Mouse (Mus musculus) forebrain, embryonic 16.5 days (tissue): ENCODE data around the gene Pdcd4. TPM values are rescaled to one million over a fixed set of nuclear protein-coding genes. Genes with fewer than 3 reads are reported as not detected.
"Not testable (repeated sequence)": the region's sequence is repeated elsewhere in the genome, so short reads cannot be mapped to it uniquely, and the experiment has no call there.

Source experiments
- ATAC-seq: fragments of 200-750 bp; cut with Nextera tagmentation; 2 replicates; pipeline ENCODE4 v1.8.0; 2017; ENCODE audit warnings: mild to moderate bottlenecking, moderate library complexity
- H3K27ac ChIP-seq: fragments of 300-500 bp; sonication (generic); 2 replicates; pipeline ENCODE4 v1.5.1; 2014; ENCODE audit warnings: low read length, control low read depth
- H3K27me3 ChIP-seq: fragments of 300-500 bp; sonication (generic); replicated peaks from 2 replicates; pipeline ENCODE4 v1.6.1; 2014; ENCODE audit warnings: low read length; ENCODE audit not compliant: control insufficient read depth, insufficient read depth
- H3K36me3 ChIP-seq: fragments of 300-500 bp; sonication (generic); 2 replicates; pipeline ENCODE4 v1.6.1; 2014; ENCODE audit not compliant: control insufficient read depth, insufficient read depth
- H3K4me1 ChIP-seq: fragments of 300-500 bp; sonication (generic); replicated peaks from 2 replicates; pipeline ENCODE4 v1.6.1; 2014; ENCODE audit warnings: low read length; ENCODE audit not compliant: control insufficient read depth, insufficient read depth
- H3K4me2 ChIP-seq: fragments of 300-500 bp; sonication (generic); 2 replicates; pipeline ENCODE4 v1.6.1; 2014; ENCODE audit warnings: mild to moderate bottlenecking, low read length, control low read depth
- H3K4me3 ChIP-seq: fragments of 300-500 bp; sonication (generic); replicated peaks from 2 replicates; pipeline ENCODE4 v1.5.1; 2014; ENCODE audit warnings: mild to moderate bottlenecking, low read length, control low read depth
- H3K9ac ChIP-seq: fragments of 300-500 bp; sonication (generic); replicated peaks from 2 replicates; pipeline ENCODE4 v1.6.1; 2014; ENCODE audit warnings: low read depth, low read length, control low read depth
- H3K9me3 ChIP-seq: fragments of 300-500 bp; sonication (generic); 2 replicates; pipeline ENCODE4 v1.6.1; 2016; ENCODE audit warnings: low read length; ENCODE audit not compliant: control insufficient read depth
- WGBS: fragments of 180-500 bp; shearing (Covaris S2); extraction: QIAGEN DNeasy Blood & Tissue Kit; methylation state at CpG from one replicate; pipeline ENCODE4 v1.1.7; 2014; 5-methylcytosine and 5-hydroxymethylcytosine counted together
- polyA plus RNA-seq: library from polyadenylated mRNA; unstranded; fragments of >200 nt; fragmentation: Nextera tagmentation; extraction: Ambion mirVana; gene quantifications from 2 replicates; pipeline ENCODE4 v1.2.1, GENCODE M21; 2015

Gene Pdcd4
- polyA plus RNA-seq, 1 experiment from 2014 or later, result 76.7 TPM

DNA sequence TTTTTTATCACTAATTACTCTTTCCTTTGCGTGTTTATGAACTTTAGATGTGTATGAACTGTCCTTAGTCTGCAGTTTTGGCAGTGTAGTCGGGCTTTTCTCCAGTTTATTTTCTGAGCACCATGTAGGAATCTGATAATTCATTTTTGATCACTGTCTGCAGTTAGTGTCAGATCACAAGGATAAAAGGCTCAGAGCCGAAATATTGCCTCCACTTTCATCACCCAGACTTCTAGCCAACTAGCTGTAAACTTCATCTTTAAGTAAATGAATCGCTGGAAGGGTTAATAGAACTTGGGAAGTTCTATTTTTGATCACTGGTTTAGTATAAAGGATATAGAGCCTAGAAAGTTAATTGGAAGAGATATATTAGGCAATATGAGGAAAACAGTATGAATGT is 70.5 kb downstream of the Pdcd4 start:
- no peak overlapping the region for H3K4me2 ChIP-seq
- no peak for ATAC-seq
- no peak overlapping the region for H3K4me3 ChIP-seq
- H3K36me3 ChIP-seq, result no peaks in the 10 kb centered on the region
- H3K9me3 ChIP-seq, result no peaks in the 10 kb centered on the region
- no peaks in the 10 kb centered on the region for H3K4me1 ChIP-seq
- H3K27me3 ChIP-seq, result no peaks in the 10 kb centered on the region
- H3K9ac ChIP-seq, result no peak overlapping the region
- H3K27ac ChIP-seq, result no peak overlapping the region
- 93% methylated on average over 4 of the region's 4 CpGs for WGBS

DNA sequence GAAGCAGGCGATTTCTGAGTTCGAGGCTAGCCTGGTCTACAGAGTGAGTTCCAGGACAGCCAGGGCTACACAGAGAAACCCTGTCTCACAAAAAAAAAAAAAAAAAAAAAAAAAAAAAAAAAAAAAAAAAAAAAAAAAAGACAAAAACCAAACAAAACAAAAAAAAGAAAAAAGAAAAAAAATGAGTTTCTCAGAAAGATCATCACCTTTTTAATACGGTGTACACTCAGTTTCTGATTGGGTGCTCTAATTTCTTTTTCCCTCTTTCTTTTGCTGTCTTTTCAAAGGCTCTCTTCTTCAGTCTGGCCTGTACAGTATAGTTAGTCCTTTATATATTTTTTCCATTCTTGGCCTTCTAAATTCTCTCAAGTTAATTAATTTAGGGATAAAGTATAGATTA is 72.3 kb downstream of the Pdcd4 start:
- not testable (repeated sequence) for H3K4me2 ChIP-seq, H3K9ac ChIP-seq, H3K9me3 ChIP-seq, H3K4me3 ChIP-seq, H3K36me3 ChIP-seq, ATAC-seq, H3K27ac ChIP-seq, H3K27me3 ChIP-seq, H3K4me1 ChIP-seq
- WGBS, result 95% methylated on average over 3 of the region's 3 CpGs

DNA sequence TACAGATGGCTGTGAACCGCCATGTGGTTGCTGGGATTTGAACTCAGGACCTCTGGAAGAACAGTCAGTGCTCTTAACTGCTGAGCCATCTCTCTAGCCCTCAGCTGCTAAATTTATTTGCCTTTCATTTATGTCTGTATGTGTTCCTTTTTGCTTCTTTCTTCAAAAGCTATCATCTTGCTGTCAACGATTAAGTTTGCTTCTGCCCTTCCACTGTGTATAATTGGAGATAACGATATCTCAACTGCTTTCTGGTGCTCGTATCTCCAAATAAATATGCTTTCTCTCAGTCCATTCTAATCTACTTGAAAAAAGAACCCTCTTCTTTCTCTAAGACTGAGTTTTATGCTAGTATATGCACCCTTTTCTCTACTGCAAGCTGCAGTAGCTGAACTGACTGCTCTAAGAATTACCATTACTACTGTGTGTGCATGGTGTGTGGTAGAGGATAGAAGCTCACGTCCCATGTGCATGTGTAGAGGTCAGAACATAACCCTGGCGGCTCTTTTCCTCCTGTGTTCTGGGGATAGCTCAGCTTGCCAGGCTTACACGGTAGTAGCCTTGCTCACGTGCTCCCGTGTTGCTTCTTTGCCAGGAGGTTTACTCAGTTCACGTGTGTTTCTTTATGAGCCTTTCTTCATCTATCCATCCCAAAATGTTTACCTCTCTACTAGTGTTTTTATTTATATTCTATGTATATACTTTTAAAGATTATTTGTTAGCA is 73.0 kb downstream of the Pdcd4 start:
- no peaks in the 10 kb centered on the region for H3K4me1 ChIP-seq
- no peak overlapping the region for H3K9ac ChIP-seq
- no peak overlapping the region for H3K4me2 ChIP-seq
- no peak overlapping the region for H3K27ac ChIP-seq
- no peaks in the 10 kb centered on the region for H3K9me3 ChIP-seq
- ATAC-seq, result no peak
- no peaks in the 10 kb centered on the region for H3K36me3 ChIP-seq
- no peaks in the 10 kb centered on the region for H3K27me3 ChIP-seq
- H3K4me3 ChIP-seq, result no peak overlapping the region
- 86% methylated on average over 10 of the region's 10 CpGs for WGBS

DNA sequence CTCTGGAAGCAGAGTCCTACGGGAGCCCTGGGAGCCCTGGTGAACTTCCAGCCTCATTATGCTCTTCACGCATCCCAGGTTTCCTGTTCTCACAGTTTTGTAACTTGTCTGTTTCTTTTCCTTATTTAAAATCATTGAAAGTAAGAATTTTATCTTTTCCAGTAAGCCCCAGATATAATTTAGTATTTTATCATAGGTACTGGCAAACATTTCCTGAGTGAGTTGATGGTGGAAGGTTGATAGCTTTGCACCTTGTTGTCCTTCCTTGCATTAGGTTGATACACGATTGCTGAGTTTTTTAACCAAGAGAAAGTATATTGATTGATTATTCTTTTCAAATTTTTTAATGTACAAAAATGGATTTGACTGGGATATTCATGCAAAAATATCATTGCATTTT is 77.2 kb downstream of the Pdcd4 start:
- no peaks in the 10 kb centered on the region for H3K4me1 ChIP-seq
- WGBS, result 90% methylated on average over 3 of the region's 3 CpGs
- H3K4me2 ChIP-seq, result no peak overlapping the region
- no peak overlapping the region for H3K4me3 ChIP-seq
- H3K27ac ChIP-seq, result no peak overlapping the region
- no peaks in the 10 kb centered on the region for H3K36me3 ChIP-seq
- no peak overlapping the region for H3K9ac ChIP-seq
- no peak for ATAC-seq
- no peaks in the 10 kb centered on the region for H3K27me3 ChIP-seq
- no peaks in the 10 kb centered on the region for H3K9me3 ChIP-seq

DNA sequence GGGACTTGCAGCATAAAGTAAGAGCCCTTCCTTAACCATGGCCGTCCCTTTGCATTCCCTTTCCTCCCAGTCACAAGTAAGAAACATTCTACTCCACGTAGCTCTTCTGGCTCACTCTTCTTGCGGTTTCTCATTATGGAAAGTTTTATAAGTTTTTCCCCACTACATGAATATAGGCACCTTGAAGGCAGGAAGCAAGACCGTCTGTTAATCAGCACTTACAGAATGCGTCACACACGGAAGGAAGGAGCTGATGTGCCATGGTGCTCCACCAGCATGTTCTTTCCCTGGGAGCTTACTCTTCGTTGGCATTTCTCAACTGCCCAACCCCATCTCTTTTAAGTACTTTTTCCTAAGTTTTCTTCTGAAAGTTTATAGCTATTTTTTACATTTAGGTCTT is 79.9 kb downstream of the Pdcd4 start:
- Histone ChIP-seq H3K4me2 (no peak overlapping the region), H3K36me3 (no peaks in the 10 kb centered on the region), H3K4me1 (no peaks in the 10 kb centered on the region), H3K27ac (no peak overlapping the region), H3K4me3 (no peak overlapping the region), H3K27me3 (no peaks in the 10 kb centered on the region), H3K9me3 (no peaks in the 10 kb centered on the region), H3K9ac (no peak overlapping the region)
- no peak for ATAC-seq
- 90% methylated on average over 7 of the region's 7 CpGs for WGBS

DNA sequence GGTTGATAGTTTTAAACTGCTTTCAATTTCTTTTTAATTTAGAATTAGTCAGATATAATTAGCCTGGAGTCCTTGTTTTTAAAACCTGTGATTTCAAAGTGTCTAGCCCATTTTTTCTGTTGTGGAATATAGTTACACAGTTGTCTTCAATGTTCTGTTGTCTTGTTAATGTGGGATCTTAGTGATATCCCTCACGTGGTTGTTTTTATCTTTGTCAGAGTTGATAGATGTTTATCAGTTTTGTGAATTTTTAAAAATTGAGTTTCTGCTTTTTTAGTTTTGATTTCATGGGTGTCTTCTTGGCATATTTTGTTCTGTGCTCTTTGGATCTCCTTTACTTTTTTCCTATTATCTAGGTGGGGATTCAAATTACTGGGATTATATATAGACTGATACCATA is 81.6 kb downstream of the Pdcd4 start:
- Histone ChIP-seq H3K36me3 (no peaks in the 10 kb centered on the region), H3K4me3 (no peak overlapping the region), H3K9ac (no peak overlapping the region), H3K4me1 (no peaks in the 10 kb centered on the region), H3K9me3 (no peaks in the 10 kb centered on the region), H3K27ac (no peak overlapping the region), H3K4me2 (no peak overlapping the region), H3K27me3 (no peaks in the 10 kb centered on the region)
- no peak for ATAC-seq
- 77% methylated on average over 1 of the region's 1 CpGs for WGBS

Other genes with a start within 250 kb of the Pdcd4 start
- 3.9 and 6.2 TPM in 2 replicates for gene Rbm20, start 214.9 kb upstream of the Pdcd4 start, polyA plus RNA-seq
- 58.8 and 65.1 TPM in 2 replicates for gene Shoc2, start 52.1 kb downstream of the Pdcd4 start, polyA plus RNA-seq
- gene Bbip1, start 52.4 kb downstream of the Pdcd4 start, polyA plus RNA-seq, result 148 and 151 TPM in 2 replicates
- 1.1 and 1.5 TPM in 2 replicates for gene Adra2a, start 151.9 kb downstream of the Pdcd4 start, polyA plus RNA-seq